Mouse (Mus musculus) ES-Bruce4 (cell line): ENCODE results near the gene Morn4. TPM values are rescaled to one million over a fixed set of nuclear protein-coding genes. Genes with fewer than 3 reads are reported as not detected.

Source experiments
- H3K27ac ChIP-seq: 2 replicates; pipeline ENCODE4 v1.5.1; 2012; ENCODE audit warnings: low read length, inconsistent platforms; ENCODE audit not compliant: insufficient read depth
- H3K27me3 ChIP-seq: 2 replicates; pipeline ENCODE4 v1.6.1; 2012; ENCODE audit warnings: mild to moderate bottlenecking, low read length, inconsistent platforms; ENCODE audit not compliant: control insufficient read depth, poor library complexity, insufficient read depth, severe bottlenecking
- H3K36me3 ChIP-seq: 2 replicates; pipeline ENCODE4 v1.6.1; 2012; ENCODE audit warnings: inconsistent platforms, mild to moderate bottlenecking, low read length, moderate library complexity; ENCODE audit not compliant: control insufficient read depth, poor library complexity, insufficient read depth, severe bottlenecking
- H3K4me1 ChIP-seq: one replicate; pipeline ENCODE4 v1.8.1; 2011; ENCODE audit warnings: low read length; ENCODE audit not compliant: control insufficient read depth, insufficient read depth
- H3K4me3 ChIP-seq: 2 replicates; pipeline ENCODE4 v1.5.1; 2011; ENCODE audit warnings: low read depth, mild to moderate bottlenecking, low read length
- H3K9ac ChIP-seq: 2 replicates; pipeline ENCODE4 v1.6.1; 2012; ENCODE audit warnings: low read depth, mild to moderate bottlenecking, inconsistent platforms; ENCODE audit not compliant: poor library complexity, severe bottlenecking
- H3K9me3 ChIP-seq: replicated peaks from 2 replicates; pipeline ENCODE4 v1.6.1; 2012; ENCODE audit warnings: mild to moderate bottlenecking, low read length, inconsistent platforms; ENCODE audit not compliant: control insufficient read depth, poor library complexity, insufficient read depth, severe bottlenecking
- CTCF ChIP-seq: IDR thresholded peaks from one replicate; pipeline ENCODE4 v1.8.1; 2011; ENCODE audit warnings: low read depth, low read length
- EP300 ChIP-seq: IDR thresholded peaks from 2 replicates; pipeline ENCODE4 v1.6.1; 2011; ENCODE audit warnings: low read depth, low read length; ENCODE audit not compliant: insufficient read depth
- POLR2A ChIP-seq: IDR thresholded peaks from one replicate; pipeline ENCODE4 v1.8.1; 2011; ENCODE audit warnings: low read length; ENCODE audit not compliant: insufficient read depth
- polyA plus RNA-seq: library from polyadenylated mRNA; stranded (reverse); fragments of >200 nt; gene quantifications from 2 replicates; pipeline ENCODE4 v1.2.4, GENCODE M21; 2011; ENCODE audit warnings: low read depth; ENCODE audit not compliant: missing spikeins, insufficient read depth, insufficient read length

Morn4 gene
- polyA plus RNA-seq, 1 experiment, result 18.8 TPM

GRCm38 (mm10) chr19:42055881-42056280, 30.3 kb downstream of the Morn4 start:
- Histone ChIP-seq H3K36me3 (no peaks in the 10 kb centered on the region), H3K4me3 (no peak overlapping the region), H3K27ac (no peak overlapping the region), H3K9ac (no peak overlapping the region), H3K27me3 (no peaks in the 10 kb centered on the region), H3K9me3 (no peaks in the 10 kb centered on the region), H3K4me1 (no peaks in the 10 kb centered on the region)
- TF ChIP-seq EP300, result no peak
- TF ChIP-seq POLR2A, result no peak
- no peak for TF ChIP-seq CTCF

- H3K4me1 ChIP-seq, result no peaks in the 10 kb centered on the region
- no peaks in the 10 kb centered on the region for H3K9me3 ChIP-seq
- H3K4me3 ChIP-seq, result no peak overlapping the region
- no peak overlapping the region for H3K27ac ChIP-seq
- no peak overlapping the region for H3K9ac ChIP-seq
- TF ChIP-seq CTCF (no peak), EP300 (no peak), POLR2A (no peak)
- H3K36me3 ChIP-seq, result no peaks in the 10 kb centered on the region
- no peaks in the 10 kb centered on the region for H3K27me3 ChIP-seq
Observed at GRCm38 (mm10) chr19:42054255-42054654, 31.9 kb downstream of the Morn4 start.

- Histone ChIP-seq H3K36me3 (no peaks in the 10 kb centered on the region), H3K27ac (no peak within 1 kb of the TSS), H3K9ac (no peak within 1 kb of the TSS), H3K9me3 (no peaks in the 10 kb centered on the region), H3K4me3 (no peak within 1 kb of the TSS), H3K4me1 (no peaks in the 10 kb centered on the region), H3K27me3 (no peaks in the 10 kb centered on the region)
- TF ChIP-seq EP300, result no peak
- TF ChIP-seq CTCF, result no peak
- no peak for TF ChIP-seq POLR2A
Observed at GRCm38 (mm10) chr19:42051948-42052347, 34.2 kb downstream of the Morn4 start, which contains the start of gene 4933411K16Rik. Gene 4933411K16Rik, plus strand, starts transcription at chr19:42052248.

GRCm38 (mm10) chr19:42051351-42051750, 34.8 kb downstream of the Morn4 start:
- Histone ChIP-seq H3K27ac (no peak overlapping the region), H3K36me3 (no peaks in the 10 kb centered on the region), H3K4me3 (no peak overlapping the region), H3K4me1 (no peaks in the 10 kb centered on the region), H3K27me3 (no peaks in the 10 kb centered on the region), H3K9ac (no peak overlapping the region), H3K9me3 (no peaks in the 10 kb centered on the region)
- TF ChIP-seq EP300 (no peak), POLR2A (no peak), CTCF (no peak)

- no peaks in the 10 kb centered on the region for H3K36me3 ChIP-seq
- TF ChIP-seq POLR2A (no peak), EP300 (no peak), CTCF (no peak)
- no peak overlapping the region for H3K9ac ChIP-seq
- H3K27me3 ChIP-seq, result no peaks in the 10 kb centered on the region
- H3K4me1 ChIP-seq, result no peaks in the 10 kb centered on the region
- no peaks in the 10 kb centered on the region for H3K9me3 ChIP-seq
- no peak overlapping the region for H3K4me3 ChIP-seq
- H3K27ac ChIP-seq, result no peak overlapping the region
Observed at GRCm38 (mm10) chr19:42050251-42050650, 35.9 kb downstream of the Morn4 start.

- Histone ChIP-seq H3K36me3 (no peaks in the 10 kb centered on the region), H3K9me3 (no peaks in the 10 kb centered on the region), H3K27me3 (no peaks in the 10 kb centered on the region), H3K4me3 (peak within 1 kb of the TSS; percentile 21), H3K27ac (no peak within 1 kb of the TSS), H3K9ac (peak within 1 kb of the TSS; percentile 11; the same call in 1 of the 2 replicates), H3K4me1 (no peaks in the 10 kb centered on the region)
- TF ChIP-seq EP300 (no peak), CTCF (peak; percentile 64)
Observed at GRCm38 (mm10) chr19:42045269-42046102, 40.7 kb downstream of the Morn4 start, which contains the start of gene Hoga1. Gene Hoga1, plus strand, starts transcription at chr19:42045610.
